Mouse (Mus musculus) cerebellum, postnatal 10 days (tissue): Measurements from ENCODE around the gene Ddx51.
A peak's percentile ranks its signal among the peaks of the same experiment; 100 is the strongest.

Source experiments
- DNase-seq, 2 experiments: peaks; one replicate each; pipeline ENCODE4 v3.0.0; 2021; ENCODE audit warnings: mixed read lengths in 2 of 2

Ddx51 gene

DNA sequence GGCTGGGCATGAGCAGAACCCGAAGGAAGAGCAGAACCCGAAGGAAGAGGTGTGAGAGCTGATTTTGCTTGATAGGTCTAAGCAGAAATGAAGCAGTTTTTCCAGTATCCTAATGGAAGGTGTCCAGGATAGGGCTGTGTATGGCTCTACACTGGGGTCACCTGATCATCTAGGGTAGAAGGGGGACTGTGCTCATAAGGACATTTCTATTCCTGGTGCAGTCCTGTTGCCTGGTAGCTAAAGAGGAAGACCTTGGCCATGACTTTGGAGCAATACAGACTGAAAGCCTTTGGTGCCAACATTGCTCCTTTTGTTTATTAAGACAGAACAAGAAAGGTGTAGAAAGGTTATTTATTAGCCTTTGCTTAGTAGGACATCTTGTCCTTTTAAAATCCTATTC lies 10.8 kb downstream of the Ddx51 start:
- DNase-seq = no peak

DNA sequence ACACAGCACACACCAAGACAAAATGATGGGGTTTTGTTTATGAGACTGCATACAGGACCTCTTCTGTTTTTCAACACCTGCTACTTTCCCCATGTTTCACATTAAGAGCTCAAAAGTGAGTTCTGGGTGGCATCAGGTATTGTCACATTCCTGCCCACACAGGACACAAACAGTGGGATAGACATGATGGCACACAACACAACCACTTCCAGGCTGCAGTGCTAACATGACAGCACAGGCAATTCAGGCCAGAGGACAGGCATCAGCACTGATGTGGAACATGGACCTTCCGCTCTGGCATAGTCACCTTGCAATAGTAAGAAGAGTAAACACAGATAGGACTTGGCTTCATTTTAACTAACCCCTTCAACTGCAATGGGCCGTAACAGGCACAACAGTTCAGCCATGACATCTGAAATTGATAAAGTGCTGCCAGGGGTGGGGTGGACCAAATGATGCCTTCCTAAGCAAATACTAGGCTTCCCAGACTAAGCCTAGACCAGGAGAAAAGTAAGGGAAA lies 11.6 kb downstream of the Ddx51 start:
- DNase-seq = no peak

DNA sequence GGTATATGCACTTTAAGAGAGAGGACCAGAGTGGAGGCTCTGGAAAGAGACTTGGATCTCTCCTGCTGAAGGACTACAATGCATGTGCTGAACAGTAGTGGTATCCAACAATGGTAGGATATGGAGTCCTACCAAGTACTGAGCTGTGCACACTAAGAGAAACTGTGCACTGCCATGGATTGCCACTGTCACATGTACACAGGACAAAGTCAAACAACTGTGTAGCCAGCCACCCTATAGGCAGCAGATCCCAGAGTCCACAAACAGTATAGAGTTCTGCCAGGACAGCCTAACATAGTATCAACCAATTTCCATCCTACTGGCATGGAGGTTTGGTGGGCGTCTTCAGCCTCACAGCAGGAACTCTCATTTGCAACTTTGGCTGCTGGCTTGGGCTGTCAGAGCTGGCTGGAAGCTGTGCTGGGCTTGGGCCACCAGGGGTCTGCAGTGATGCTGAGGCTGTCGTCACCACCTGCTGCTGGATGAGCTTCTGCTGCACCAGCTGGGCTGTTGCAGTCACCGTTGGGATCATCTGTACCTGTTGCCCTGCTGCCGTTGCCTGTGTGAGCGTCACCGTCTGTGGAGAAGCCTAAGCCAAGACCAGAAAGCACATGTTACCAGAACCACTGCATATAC lies 12.4 kb downstream of the Ddx51 start:
- peak; percentile 15 to 32 for DNase-seq

DNA sequence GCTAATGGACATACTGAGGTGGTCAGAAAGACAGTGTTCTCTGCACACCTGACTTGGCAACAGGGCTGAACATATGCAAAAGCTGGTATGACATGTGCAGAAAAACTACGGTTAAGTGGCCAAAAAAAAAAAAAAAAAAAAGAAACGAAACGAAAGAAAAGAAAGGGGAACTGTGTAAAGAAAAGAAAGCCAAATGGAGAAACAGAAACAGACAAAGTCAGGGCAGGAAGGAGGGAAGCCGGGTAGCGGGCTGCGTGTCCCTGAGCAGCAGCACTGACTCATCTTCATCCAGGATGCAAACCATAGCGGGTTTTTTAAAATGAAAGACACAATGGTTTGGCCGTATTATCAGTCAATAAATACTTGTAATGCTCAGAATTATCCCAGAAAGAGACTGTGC lies 28.8 kb downstream of the Ddx51 start:
- no peak for DNase-seq

DNA sequence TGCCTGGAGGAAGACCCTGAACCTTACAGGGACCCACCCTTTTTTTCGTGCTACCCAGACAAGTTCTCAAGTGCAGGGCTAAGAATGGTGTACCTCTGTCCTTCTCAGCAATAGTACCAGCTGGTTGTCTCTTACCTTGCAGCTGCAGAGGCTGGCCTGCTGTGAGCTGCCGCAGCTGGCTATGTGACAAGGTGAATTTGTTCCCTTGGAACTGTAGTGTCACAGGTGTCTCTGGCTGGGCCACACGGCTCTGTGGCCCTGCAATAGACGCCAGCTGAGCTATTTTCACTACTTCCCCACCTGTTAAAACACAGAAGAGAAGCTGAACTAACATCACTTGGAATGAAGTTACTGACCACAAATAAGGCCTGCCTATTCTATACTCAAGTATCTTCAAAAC lies 45.4 kb downstream of the Ddx51 start:
- DNase-seq = no peak

DNA sequence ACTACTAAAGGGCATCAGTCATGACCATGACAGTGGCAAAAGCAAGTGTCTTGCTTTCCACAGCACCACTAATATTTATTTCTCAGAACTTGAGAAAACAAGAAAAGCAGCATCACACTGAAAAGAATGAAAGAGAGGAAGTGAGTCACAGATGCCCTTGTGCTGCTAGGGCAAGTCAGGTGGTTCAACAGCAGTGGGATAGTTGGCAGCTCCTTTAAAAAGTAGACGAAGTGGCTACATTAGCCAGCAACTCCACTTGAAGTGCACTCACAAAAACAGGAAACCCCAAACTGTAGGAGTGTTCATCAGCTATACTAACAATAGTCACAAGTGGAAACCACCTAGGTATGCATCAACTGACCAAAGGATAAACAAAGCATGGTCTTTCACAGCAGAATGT lies 50.8 kb downstream of the Ddx51 start:
- no peak for DNase-seq

DNA sequence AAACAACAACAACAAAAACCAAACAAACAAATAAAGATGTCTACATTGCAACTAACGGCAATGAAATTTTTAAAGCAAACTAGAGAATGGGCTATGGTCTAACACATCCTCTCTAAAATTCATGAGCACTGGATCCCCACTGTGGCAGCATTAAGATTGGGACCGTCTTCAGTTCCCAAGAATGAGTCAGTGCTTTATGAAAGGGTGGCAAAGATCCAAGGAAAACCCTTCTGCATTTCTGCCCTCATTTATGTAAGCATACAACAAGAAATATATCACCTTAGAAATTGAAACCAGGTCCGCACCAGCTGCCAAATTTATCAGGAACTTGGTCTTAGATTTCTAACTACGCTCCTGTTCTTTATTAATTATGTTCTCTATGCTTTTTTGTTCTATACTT lies 56.0 kb downstream of the Ddx51 start:
- no peak for DNase-seq
